Mouse (Mus musculus): ENCODE results near the gene Gstp1. TPM values are rescaled to one million over a fixed set of nuclear protein-coding genes. Genes with fewer than 3 reads are reported as not detected.
"Not testable (repeated sequence)": the region's sequence is repeated elsewhere in the genome, so short reads cannot be mapped to it uniquely, and the experiment has no call there.

Gstp1 gene
- total RNA-seq, 2 experiments from 2014 or later = 343 to 385 TPM

- DNase-seq (ENCODE audit: extremely low spot score in 1 of 2, low spot score in 1 of 2) = no peak
Measured at GRCm38 (mm10) chr19:4042124-4042523, 4.3 kb upstream of the Gstp1 start.

DNA sequence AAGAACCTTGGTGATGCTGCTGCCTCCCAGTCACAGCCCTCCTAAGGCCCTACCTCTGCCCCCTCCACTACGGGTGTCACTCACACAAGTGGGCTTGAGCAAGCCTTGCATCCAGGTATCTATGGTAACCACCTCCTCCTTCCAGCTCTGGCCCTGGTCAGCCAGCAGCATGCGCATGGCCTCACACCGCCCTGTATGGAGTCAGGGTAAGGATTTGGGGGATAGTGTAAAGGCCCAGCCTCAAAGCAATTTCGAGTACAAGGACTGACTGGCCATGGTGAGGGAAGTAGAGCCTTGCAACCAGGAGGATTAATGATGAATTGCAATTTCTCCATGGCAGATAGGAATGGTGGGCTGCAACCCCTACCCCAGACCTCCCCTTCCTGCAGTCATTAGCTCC is 3.7 kb upstream of the Gstp1 start:
- not testable (repeated sequence) for DNase-seq (ENCODE audit: extremely low spot score in 1 of 2, low spot score in 1 of 2)

DNA sequence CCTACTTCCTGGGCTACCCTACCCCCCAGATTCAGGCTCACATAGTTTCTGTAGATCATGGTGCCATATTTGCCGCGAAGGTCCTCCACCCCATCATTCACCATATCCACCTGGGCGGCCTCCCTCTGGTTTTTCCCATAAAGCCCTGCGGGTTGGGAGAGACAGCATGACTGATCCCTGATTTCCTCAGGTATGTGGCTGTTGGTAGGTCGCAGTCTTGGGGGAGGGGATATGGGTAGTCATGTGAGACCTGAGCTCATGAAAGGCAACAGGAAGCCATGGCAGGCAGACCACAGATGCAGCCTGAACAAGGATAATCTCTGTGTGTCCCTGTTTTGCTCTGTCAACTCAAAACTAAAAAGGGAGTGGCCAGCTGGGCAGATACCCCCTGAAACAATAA is 3.2 kb upstream of the Gstp1 start:
- DNase-seq (ENCODE audit: extremely low spot score in 1 of 2, low spot score in 1 of 2) = not testable (repeated sequence)

DNA sequence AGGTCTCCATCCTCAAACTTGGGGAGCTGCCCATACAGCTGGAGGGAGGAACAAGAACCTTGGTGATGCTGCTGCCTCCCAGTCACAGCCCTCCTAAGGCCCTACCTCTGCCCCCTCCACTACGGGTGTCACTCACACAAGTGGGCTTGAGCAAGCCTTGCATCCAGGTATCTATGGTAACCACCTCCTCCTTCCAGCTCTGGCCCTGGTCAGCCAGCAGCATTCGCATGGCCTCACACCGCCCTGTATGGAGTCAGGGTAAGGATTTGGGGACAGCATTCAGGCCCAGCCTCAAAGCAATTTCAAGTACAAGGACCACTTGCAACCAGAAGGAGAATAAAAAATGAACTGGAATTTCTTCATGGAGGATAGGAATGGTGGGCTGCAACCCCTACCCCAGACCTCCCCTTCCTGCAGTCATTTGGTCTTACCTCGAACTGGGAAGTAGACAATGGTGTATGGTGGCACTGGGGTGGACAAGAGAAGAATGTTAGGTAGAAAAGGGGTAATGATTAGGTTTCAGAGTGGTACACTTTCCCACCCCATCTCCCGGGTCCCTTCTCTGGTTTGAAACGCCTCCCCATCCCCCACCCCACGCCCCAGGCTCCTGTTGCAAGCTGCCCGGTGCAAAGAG is 514 bp downstream of the Gstp1 start:
- DNase-seq (ENCODE audit: extremely low spot score in 1 of 2, low spot score in 1 of 2) = not testable (repeated sequence)

DNA sequence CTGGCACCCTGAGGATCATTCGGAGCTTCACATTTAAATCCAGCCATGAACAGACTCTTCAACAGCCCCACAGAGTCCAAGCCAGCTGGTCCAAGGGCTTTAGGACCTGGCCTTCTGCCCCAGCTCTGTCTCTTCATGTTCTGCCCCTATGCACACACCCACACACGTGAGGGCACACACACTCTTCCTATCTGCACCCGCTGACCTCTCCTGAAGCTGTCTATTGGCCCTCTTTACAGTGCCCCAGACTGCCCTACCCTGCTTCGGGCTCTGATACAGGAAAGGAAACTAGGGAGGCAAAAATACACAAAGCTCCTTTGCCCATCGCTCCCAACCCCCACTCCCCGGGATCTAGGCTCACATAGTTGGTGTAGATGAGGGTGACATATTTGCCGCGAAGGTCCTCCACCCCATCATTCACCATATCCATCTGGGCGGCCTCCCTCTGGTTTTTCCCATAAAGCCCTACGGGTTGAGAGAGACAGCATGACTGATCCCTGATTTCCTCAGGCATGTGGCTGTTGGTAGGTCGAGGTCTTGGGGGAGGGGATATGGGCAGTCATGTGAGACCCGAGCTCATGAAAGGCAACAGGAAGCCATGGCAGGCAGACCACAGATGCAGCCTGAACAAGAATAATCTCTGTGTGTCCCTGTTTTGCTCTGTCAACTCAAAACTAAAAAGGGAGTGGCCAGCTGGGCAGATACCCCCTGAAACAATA is 1.3 kb downstream of the Gstp1 start:
- no peak for DNase-seq (ENCODE audit: extremely low spot score in 1 of 2, low spot score in 1 of 2)

GRCm38 (mm10) chr19:4033742-4034141 is 4.0 kb downstream of the Gstp1 start:
- DNase-seq (ENCODE audit: extremely low spot score in 1 of 2, low spot score in 1 of 2) = no peak

- DNase-seq (ENCODE audit: extremely low spot score in 1 of 2, low spot score in 1 of 2) = no peak
Measured at GRCm38 (mm10) chr19:4033298-4033697, 4.5 kb downstream of the Gstp1 start.

DNA sequence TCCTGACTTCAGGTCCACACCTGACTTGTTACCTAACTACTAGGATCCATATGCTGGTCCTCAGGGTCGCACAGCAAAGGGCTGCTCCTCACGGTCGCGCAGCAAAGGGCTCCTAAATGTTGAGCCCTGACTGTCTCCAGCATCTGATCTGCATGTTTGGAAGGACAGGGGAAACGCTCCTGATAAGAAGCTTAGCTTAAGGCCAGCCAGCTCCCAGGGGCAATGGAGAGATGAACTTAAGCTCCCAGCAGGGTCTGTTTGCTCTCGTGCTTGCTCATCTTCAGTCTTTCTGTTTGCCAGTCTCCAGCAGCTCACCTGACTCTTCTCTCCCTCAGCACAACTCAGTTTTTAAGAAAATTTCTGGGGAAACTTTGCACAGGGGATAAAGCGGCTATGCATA is 5.1 kb downstream of the Gstp1 start:
- no peak for DNase-seq (ENCODE audit: extremely low spot score in 1 of 2, low spot score in 1 of 2)

- DNase-seq (ENCODE audit: extremely low spot score in 1 of 2, low spot score in 1 of 2) = no peak
Measured at GRCm38 (mm10) chr19:4027576-4027975, 10.2 kb downstream of the Gstp1 start.

DNA sequence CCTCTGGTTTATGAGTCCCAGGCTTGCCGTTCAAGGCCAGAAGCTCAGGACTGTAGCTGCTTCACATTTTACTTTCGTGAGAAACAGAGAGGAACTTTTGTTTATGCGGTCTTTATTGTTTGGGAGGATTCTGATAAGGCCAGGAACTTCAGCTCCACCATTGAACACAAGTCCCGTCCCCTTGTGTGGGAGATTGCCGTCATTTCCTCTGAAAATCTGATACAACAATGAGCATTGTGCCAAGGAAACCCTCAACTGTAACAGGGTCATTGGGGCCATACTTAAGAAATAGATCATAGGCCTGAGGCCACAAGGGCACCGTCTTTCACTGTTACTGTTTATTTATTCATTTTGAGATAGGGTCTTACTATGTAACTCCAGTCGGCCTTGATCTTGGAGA is 14.6 kb downstream of the Gstp1 start:
- DNase-seq (ENCODE audit: extremely low spot score in 1 of 2, low spot score in 1 of 2) = no peak

DNA sequence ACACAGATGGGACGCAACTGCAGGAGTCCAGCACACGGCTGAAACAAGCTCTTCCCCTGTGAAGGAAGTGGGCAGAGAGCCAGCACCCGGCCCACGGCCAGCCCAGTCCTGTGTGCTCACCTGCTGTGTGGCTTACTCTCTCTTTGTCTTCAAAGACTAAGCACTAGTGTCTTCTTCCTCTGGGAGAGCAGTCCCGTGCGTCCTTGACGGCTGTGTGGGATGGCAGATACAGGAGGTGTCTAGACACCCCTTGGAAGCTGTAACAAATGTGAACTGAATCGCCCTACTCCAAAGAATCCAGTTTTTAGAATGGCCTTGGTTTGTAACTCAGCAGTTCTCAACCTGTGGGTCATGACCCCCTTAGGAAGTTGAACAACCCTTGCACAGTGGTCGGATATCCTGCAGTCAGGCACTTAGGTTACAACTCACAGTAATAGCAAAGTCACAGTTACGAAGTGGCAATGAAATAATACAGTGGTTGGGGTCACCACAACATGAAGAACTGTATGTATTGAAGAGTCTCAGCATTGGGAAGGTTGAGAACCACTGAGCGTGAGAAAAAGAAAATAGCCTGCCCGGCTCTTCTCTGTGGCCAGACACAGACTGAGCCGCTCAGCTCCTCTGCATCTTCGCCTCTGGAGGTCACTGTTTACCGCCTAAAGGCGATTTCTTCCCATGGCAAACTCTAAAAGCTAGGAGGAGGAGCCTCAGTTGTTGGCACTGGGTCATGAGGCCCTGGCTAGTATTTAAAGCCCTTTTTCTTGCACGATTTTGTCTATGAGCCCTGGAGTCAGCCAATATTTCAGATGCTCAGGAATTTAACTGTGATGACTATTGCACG is 18.8 kb downstream of the Gstp1 start:
- peak in 1 of 2 experiments; percentile 61 for DNase-seq (ENCODE audit: extremely low spot score in 1 of 2, low spot score in 1 of 2)

- no peak for DNase-seq (ENCODE audit: extremely low spot score in 1 of 2, low spot score in 1 of 2)
Measured at GRCm38 (mm10) chr19:4017921-4018587, 19.7 kb downstream of the Gstp1 start.

DNA sequence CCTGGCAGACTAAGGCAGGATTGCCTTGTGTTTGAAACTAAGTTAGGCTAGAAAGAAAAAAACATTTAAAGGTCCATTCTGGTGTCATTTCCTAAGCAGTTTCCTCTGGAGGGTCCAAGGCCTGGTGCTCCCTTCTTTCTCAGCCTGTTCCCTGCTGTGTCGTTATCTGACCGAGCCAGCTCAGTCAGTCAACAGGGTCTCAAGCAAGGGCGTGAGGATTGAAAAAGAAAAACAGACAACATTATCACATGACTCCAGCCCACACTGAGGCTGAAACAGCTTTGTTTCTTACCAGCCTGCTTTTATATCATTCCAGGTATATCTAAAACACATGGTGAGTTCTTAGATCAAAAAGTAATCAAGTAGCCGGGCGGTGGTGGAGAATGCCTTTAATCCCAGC is 22.1 kb downstream of the Gstp1 start:
- no peak for DNase-seq (ENCODE audit: extremely low spot score in 1 of 2, low spot score in 1 of 2)

- no peak for DNase-seq (ENCODE audit: extremely low spot score in 1 of 2, low spot score in 1 of 2)
Measured at GRCm38 (mm10) chr19:4014802-4015201, 23.0 kb downstream of the Gstp1 start.

DNA sequence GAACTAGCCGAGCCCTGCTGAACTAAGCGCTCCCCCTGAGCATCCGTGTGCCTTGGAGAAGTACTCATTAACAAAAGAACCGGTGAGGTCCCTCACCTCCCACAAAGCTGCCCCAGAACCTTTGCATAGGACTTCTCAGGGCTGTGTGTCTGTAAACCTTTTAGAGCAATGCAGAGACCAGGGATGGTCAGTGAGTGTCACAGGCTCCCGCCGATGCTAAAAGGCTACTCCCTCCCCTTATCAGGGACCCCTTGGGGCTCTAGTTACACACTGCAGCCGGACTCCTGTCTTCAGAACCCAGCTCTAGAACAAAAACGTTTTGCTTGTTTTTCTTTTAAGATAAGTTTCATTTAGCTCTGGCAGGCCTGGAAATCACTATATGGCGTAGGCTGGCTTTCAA is 24.7 kb downstream of the Gstp1 start:
- DNase-seq (ENCODE audit: extremely low spot score in 1 of 2, low spot score in 1 of 2) = no peak

DNA sequence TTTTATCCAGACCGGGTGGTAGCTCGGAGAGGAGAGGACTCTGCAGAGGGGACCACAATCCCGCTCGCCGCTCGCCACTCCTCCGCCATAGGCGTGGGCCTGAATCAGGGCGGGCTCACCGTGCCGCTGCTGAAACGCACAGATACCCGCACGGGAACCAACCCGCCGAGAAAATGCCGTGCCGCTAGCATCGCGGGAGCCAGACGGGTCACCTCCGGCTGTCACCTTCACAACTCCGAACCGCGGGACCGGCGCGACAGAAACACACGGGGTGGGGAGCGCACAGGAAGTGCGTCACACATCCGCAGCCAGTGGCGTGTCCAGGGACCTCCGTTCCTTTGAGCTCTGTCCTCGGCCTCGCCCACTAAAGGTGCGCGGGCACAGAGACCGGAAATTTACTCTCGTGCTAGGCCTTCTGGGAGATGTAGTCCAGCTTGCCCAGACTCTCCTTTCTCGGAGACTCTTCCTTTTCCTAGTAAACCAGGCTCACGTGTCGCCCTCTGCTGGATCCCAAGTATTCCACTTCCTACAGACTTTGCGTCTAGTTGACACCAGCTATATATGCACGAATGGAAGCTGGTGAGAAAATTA is 25.3 kb downstream of the Gstp1 start, which contains the start of gene Ndufv1:
Gene Ndufv1, minus strand, starts transcription at position 375 of the 591 bp plus-strand sequence.
- DNase-seq (ENCODE audit: extremely low spot score in 1 of 2, low spot score in 1 of 2) = peak; percentile 85 to 87

- no peak for DNase-seq (ENCODE audit: extremely low spot score in 1 of 2, low spot score in 1 of 2)
Measured at GRCm38 (mm10) chr19:4011086-4011485, 26.7 kb downstream of the Gstp1 start.

- DNase-seq (ENCODE audit: extremely low spot score in 1 of 2, low spot score in 1 of 2) = no peak
Measured at GRCm38 (mm10) chr19:4005971-4006370, 31.8 kb downstream of the Gstp1 start.

- no peak for DNase-seq (ENCODE audit: extremely low spot score in 1 of 2, low spot score in 1 of 2)
Measured at GRCm38 (mm10) chr19:4005091-4005490, 32.7 kb downstream of the Gstp1 start.

DNA sequence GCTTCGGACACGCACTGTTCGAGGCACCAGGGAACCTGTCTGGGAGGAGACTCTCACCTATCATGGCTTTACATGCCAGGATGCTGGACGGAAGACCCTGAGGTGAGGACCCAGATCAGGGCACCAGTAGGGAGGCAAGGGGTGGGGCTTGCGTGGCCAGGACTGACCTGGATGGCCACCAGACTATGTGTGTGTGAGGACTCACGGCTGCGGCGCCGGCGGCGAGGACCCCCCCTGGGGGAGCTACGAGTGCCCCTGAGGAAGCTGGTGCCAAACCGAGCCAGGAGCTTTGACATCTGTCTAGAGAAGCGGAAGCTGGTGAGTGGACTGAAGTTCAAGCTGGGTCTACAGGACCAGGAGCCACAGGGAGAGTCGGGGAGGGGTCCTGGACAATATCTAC is 33.5 kb downstream of the Gstp1 start:
- no peak for DNase-seq (ENCODE audit: extremely low spot score in 1 of 2, low spot score in 1 of 2)

Data from layer of hippocampus, postnatal 25 days (tissue).